Mouse (Mus musculus): ENCODE measurements around the gene 4933430I17Rik.

- no peak for TF ChIP-seq POLR2A (IDR thresholded peaks at IDR 0.05; ENCODE audit: low read depth, low read length)
- TF ChIP-seq CTCF (IDR thresholded peaks at IDR 0.05; ENCODE audit: extremely low read depth, insufficient read depth, insufficient read length, insufficient replicate concordance), result no peak
Measured at GRCm38 (mm10) chr4:62505991-62506390, 19.2 kb upstream of the 4933430I17Rik start.

Measured in spleen, adult 2 months (tissue).